Mouse (Mus musculus) heart, adult 2 months (tissue): ENCODE results near the gene Chst5.

Source experiments
- CTCF ChIP-seq: fragments of 200-600 bp; IDR thresholded peaks from 2 replicates; pipeline ENCODE4 v1.8.1; 2022; ENCODE audit warnings: antibody characterized with exemption, mild to moderate bottlenecking, moderate library complexity
- EP300 ChIP-seq: fragments of 200-500 bp; IDR thresholded peaks from 2 replicates; pipeline ENCODE4 v1.6.1; 2011; ENCODE audit warnings: low read depth, low read length, control low read depth; ENCODE audit not compliant: insufficient read depth
- POLR2A ChIP-seq: fragments of 200-500 bp; IDR thresholded peaks from 2 replicates; pipeline ENCODE4 v1.6.1; 2011; ENCODE audit warnings: mild to moderate bottlenecking, low read depth, low read length, control low read depth; ENCODE audit not compliant: insufficient read depth

- TF ChIP-seq POLR2A = no peak
- TF ChIP-seq CTCF = no peak
- TF ChIP-seq EP300 = no peak
Measured at GRCm38 (mm10) chr8:111947954-111948353, 37.7 kb upstream of the Chst5 start.
